Mouse (Mus musculus): Measurements from ENCODE around the gene Pspc1. TPM values are rescaled to one million over a fixed set of nuclear protein-coding genes. Genes with fewer than 3 reads are reported as not detected.
"Not testable (repeated sequence)": the region's sequence is repeated elsewhere in the genome, so short reads cannot be mapped to it uniquely, and the experiment has no call there.

Pspc1 gene
- total RNA-seq (2015) (37.7 and 39.6 TPM in 2 replicates), total RNA-seq (2017) (73.0 and 82.4 TPM in 2 replicates)

DNA sequence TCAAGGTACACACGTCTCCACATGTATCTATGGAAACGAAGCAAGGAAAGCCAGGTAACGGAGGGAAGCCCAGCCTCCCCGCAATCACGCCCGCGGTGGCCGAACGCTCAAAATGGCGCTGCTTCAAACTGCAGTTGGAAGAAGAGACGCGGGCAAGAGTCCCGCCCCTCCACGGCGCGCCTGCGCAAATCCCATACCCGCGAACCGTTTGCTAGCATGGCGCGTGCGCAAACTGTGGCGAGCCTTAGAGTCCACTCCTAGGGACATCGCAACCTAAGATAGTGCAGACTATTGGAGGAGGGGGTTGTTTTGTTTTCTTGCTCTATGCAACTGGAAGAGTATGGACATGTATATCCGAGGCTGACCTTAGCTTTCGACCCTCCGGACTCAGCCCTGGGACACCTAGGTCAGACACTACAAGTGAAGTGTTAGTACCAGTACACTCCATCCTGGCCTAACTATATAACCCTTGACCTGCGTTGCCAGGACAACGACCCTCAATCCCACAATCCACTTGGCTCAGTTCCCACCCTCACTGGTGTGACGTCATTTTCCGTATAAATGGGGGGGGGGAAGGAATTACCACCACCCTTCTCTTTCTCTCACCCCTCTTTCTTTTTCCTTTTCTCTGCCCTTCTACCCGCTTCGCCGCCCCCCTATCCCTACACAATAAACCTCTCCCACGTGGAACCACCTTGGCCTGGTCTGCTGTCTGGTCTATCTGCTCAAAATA is at the start of gene Pspc1:
Pspc1 (minus strand) TSS at position 117 of the 733 bp plus-strand sequence.
- peak; percentile 90 for ATAC-seq (ENCODE audit: poor library complexity, severe bottlenecking)

DNA sequence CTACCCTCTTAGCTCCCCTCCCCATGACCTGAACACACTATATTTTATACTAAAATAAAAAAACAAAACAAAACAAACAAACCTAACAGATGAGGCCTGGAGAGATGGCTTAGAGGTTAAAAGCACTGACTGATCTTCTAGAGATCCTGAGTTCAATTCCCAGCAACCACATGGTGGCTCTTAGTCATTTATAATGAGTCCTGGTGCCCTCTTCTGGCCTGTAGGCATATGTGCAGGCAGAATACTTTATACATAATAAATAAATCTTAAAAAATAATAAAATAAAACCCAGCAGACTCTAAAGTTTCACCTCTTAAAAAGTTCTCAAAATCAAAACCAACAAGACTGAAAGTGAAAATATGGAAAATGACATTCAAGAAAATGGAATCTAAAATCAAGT is 46.4 kb upstream of the Pspc1 start:
- ATAC-seq (ENCODE audit: poor library complexity, severe bottlenecking), result peak; percentile 51; the same call in 1 of the 2 replicates

DNA sequence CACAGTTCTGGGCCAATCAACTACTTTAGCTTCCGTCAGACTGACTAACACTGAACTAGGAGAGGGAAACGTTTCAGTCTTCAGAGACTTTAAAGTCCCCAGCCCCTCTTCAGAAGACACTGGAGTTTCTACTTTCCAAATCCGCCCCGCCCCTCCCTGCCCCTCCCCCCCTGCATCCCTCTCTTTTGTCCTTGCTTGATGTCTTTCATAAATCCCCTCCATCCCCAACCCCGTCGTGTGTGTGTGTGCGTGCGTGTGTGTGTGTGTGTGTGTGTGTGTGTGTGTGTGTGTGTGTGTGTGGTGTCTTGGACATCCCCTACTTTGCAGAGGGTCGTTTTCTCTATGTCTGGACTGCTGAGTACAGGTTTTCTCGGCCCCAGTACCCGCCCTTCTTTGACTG is 39.5 kb upstream of the Pspc1 start:
- no peak for ATAC-seq (ENCODE audit: poor library complexity, severe bottlenecking)

DNA sequence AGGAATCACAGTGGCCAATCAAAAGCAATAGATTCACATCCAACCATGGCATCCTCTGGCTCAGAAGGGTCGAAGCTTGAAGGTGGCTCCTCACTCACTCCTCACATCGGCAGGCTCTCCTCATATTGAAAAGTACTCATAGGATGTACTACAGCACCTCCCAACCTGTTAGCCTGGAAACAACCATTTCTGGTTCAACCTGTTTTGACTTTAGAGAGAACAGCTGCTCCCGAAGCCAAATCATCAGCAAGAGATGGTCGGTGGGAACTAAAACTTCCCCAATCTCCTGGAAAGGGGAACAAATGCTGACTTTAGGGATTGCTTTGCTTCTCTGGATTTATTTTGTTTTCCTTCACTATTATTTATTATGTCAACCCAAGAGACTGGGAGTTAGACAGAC is 39.0 kb upstream of the Pspc1 start:
- no peak for ATAC-seq (ENCODE audit: poor library complexity, severe bottlenecking)

DNA sequence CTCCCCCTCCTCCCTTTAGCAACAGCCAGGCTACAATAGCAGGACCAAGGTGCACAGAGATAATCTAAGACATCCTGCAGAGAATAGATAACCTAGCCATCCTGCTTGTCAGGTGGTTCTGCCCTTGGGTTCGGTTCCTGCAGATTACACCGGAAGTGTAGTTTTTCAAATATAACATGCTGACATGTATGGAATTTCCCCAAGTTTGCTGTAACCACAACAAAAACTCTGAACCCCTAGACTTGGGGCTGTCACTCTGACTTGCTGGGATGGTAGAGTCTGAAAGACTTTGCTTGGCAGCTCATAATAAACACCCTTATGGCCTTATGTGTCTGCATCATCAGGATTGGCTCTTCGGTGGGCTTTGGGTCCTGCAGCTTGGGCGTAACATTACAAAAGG is 38.4 kb upstream of the Pspc1 start:
- no peak for ATAC-seq (ENCODE audit: poor library complexity, severe bottlenecking)

DNA sequence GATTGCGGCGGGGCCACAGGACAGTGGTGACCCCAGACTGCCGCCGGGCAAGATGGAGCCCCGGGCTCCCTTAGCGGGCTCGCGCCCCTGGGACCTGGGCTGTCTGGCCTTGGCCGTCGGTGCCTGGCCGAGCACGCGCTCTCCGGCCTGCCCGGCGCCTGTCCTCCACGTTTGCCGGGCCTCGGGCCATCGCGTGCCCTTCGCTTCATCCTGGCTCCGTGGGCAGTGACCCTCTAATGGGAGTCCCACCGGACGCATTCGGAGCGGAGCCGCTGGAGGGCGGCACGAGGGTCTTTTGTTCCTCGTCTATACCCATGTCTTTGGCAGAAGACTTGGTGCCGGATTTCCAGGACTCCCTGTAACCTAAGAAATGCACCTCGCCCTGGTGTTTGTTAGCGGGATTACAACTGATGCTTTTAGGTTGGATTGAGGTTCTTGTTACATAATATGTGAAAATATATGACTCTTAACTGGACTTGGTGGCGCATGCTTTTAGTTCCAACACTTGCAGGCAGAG is 34.5 kb upstream of the Pspc1 start:
- ATAC-seq (ENCODE audit: poor library complexity, severe bottlenecking), result peak; percentile 35

DNA sequence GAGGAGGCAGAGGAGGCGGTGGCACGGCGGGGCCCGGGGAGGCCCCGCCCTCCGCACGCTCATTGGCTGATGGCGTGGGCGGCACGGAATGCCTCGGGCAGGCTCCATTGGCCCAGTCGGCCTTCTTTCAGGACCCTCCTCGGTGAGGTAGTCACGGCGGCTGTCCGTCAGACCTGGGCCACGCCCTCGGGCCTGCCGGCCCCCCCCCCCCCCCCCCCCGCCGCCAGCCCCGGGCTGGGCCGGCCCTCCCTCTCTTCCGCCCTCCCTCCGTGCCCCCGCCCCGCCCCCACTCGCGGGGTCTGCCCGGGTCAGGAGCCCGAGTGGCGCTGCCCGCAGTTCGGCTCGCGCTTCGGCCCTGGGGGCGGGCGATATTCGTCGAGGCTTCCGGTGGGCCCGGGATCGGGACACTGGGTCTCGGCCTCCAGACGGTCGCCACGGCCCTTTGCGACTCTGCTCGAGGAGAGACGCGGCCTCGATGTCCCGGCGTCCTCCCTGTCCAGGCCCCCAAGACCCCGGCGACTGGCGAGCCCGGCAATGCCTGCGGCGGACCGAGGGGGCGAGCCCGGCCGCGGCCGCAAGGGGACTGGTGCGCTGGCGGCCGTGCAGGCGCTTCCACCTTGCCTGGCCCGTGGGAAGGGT is 33.7 kb upstream of the Pspc1 start, which contains the start of gene Zmym5:
Zmym5 (minus strand) TSS at position 16 of the 639 bp plus-strand sequence.
- ATAC-seq (ENCODE audit: poor library complexity, severe bottlenecking), result peak; percentile 92

DNA sequence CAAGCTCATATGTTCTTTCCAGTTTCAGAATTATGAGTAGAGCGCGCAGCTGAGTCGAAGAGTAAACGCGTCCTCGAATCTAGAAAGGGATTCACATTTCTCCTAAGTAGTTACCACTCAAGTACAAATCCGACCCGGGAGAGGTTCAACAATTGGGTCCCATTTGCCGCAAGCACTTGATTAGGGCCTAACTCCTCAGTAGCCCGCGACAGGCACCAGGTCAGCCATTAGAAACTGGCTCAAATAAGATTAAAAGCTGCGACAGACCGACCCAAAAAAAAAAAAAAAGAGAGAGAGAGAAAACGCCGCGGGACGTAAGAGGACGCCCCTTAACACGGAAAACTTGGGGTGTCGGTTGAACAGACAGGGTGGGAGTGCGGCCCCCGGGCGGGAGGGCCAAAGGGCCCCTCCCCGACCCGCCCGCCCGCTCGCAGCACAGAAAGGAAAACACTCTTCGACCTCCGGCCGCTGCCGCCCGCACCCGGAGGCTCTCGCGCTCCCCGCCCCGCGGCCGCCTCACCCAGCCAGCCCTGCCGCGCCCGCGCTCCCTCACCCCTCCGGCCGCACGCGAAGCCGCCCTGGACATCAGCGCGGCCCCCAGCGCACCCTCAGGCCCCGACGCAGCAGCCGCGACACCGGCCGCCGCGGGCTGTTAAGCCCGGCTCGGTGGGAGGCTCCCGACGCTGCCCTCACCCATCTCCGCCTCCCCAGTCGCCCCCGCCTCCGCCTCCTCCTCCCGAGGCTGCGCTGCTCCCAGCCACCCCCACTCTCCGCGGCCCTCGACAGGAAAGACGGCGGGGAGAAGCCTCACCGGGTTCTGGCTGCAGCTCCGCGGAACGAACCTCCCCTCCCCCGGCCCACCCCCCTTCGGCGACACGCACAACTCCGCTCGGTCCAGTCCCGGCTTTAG is 32.9 kb upstream of the Pspc1 start:
- ATAC-seq (ENCODE audit: poor library complexity, severe bottlenecking), result peak; percentile 68

DNA sequence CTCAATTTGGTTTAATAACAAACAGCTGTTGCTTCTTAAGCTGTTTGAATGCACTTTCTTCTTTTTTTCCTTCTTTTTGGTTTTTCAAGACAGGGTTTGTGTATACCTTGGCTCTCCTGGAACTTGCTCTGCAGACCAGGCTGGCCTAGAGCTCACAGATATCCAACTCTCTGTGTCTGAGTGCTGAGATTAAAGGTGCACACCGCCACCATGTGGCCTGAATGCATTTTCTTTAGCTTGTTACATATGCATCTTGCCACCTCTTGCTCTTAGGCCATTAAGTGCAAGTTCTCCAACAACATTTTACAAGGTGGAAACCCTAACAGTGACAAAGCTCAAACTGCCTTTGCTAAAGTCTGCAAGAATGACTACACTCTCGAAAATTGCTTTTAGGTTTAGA is 15.1 kb upstream of the Pspc1 start:
- no peak for ATAC-seq (ENCODE audit: poor library complexity, severe bottlenecking)

DNA sequence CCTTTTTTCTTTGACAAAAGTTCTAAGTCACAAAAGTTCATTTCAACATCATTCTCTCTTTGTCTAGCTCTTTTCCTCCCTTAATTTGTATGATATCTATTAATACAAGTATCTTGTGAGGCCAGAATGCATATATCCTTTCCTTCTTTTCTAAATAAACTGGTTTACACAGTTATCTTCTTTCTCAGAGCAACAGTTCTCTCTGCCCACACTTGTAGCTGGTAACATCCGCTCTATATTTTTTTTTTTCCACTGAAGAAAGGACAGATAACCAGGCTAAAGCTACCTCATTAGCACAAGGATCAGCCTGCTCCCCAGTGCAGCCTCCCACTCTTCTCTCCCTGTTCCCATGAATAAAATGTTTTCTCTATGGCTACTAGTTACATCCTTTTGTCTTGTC is 6.5 kb upstream of the Pspc1 start:
- ATAC-seq (ENCODE audit: poor library complexity, severe bottlenecking), result no peak

DNA sequence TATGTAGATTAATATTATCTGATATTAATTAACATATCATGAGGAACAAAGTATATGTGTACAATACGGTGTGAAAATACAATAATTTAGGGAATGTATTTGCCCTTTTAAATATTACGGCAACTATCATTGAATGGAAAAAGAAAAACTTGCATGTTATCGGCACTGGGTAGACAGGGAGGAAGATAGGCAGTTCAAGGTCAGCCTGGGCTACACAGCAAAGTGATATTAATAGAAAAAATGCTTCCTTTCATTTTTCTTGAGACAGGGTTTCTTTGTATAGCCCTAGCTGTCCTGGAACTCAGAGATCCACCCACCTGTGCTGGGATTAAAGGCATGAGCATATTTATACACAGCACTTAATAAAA is 801 bp upstream of the Pspc1 start:
- ATAC-seq (ENCODE audit: poor library complexity, severe bottlenecking), result no peak

DNA sequence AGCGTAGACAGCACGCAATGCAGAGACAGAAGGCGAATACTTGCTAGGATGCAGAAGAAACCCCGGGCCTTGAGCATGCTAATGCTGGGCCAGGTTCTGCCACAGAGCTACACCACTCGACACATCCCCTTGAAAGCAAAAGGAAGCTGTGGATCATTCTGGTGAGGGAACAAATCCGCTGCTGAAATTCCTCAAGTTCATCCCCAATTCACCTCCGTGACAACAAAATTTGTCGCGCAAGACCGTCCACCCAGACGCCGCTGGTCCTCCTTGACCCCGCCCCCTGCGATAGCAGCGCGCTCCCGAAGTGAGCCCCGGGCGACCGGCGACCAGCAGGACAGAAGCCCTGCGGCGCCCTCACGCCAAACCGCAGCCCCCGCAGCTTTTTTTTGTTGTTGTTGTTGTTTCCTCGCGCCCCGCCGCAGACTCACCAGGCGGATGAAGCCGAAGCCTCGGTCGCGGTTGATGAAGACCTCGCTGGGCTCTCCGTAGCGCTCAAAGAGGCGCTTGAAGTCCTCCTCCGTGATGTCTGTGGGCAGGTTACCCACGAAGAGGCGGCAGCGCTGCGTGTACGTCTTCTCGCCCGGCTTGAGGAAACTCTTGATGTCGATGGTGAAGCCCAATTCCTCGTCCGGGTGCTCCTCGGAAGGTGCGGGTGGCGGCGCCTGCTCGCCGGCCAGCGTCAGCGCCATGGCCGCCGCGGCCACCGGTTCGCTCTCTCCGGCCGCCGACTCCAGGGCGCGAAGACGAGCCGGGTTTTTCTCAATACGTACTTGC is 568 bp downstream of the Pspc1 start:
- peak; percentile 69 for ATAC-seq (ENCODE audit: poor library complexity, severe bottlenecking)

DNA sequence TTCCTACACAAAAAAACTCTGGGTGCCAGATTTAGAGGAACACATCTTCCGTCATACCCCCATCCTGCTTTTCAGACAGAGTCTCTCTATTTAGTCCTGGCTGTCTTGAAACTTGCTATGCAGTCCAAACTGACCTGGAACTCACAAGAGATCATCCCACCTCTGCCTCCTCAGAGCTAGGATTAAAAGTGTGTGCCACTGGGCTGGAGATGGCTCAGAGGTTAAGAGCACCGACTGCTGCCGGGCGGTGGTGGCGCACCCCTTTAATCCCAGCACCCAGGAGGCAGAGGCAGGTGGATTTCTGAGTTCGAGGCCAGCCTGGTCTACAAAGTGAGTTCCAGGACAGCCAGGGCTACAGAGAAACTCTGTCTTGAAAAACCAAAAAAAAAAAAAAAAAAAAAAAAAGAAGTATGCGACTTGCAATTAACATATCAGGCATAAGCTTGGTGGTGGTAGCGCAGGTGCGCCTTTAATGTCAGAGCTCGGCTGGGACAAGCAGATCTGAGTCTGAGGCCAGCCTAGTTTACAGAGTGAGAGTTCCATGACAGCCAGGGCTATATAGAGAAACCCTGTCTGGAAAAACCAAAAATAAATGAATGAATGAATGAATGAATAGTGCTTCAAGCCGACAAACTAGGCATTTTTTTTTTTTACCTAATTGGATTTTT is 1.4 kb downstream of the Pspc1 start:
- ATAC-seq (ENCODE audit: poor library complexity, severe bottlenecking), result no peak

DNA sequence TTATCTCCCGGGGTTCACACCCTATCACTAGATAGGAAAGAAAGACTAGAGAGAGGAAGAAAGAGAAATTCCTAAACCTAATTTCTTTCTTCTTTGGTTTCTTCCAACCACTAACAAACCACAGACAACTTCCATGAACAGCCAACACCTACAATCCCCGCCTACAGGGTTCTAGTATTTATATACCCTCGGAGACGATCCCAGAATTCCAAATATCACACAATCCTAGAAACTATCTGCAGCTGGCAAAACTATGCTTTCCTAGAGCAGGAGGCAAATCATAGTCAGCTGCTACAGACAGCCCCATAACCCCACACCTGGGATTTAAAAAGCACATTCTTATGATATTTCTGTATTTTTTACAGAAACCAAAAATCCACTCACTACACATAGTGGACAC is 2.7 kb downstream of the Pspc1 start:
- no peak for ATAC-seq (ENCODE audit: poor library complexity, severe bottlenecking)

DNA sequence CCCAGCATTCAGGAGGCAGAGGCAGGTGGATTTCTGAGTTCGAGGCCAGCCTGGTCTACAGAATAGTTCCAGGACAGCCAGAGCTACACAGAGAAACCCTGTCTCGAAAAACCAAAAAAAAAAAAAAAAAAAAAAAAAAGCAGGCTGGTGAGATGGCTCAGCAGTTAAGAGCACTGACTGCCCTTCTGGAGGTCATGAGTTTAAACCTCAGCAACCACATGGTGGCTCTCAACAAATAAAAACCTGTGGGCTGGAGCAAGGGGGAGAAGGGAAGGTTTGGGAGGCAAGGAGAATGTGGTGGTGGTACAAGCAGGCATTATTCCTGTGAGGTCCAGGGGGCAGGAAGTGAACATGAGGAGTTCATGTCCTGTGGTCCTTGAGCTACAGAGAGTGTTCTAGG is 11.7 kb downstream of the Pspc1 start:
- ATAC-seq (ENCODE audit: poor library complexity, severe bottlenecking), result not testable (repeated sequence)

DNA sequence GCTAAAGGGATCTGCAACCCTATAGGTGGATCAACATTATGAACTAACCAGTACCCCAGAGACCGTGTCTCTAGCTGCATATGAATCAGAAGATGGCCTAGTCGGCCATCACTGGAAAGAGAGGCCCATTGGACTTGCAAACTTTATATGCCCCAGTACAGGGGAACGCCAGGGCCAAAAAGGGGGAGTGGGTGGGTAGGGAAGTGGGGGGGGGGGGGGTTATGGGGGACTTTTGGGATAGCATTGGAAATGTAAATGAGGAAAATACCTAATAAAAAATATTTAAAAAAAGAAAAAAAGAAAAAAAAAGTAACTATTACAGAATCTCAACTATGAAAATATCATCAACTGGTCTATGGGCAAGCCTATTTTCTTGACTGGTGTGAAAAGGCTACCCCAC is 13.0 kb downstream of the Pspc1 start:
- not testable (repeated sequence) for ATAC-seq (ENCODE audit: poor library complexity, severe bottlenecking)

DNA sequence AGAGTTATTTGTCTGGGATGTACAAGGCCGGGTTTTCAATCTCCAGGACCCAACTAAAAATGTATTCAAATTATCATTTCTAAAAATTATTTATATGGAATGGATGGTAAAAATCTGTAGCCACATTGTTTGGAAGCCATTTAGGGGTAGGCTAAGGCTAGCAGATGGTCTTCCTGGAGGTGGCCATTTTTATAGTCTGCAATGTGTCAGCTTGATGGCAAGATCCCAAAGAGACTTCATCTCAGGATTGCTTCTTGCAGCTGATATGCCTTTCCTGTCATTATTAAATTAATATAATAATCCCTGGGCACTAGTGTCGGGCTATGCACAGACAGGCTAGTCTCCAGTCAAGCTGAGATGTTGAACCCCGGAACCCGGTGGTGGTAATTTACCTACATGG is 26.8 kb downstream of the Pspc1 start:
- ATAC-seq (ENCODE audit: poor library complexity, severe bottlenecking), result no peak

DNA sequence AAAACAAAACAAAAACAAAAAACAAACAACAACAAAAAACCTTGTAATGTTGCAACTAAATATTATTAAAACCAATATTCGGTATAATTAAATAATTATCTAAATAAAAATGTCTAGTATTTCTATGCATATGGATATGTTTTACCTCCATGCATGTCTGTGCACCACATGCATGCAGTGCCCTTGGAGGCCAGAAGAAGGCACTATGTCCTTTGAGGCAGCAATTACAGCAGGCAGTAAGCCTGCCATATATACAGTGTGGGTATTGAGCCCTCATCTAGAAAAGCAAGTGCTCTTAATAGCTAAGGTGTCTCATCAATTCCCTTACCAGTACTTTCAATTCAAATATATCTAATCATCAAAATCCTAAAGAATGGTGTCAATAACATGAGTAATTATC is 37.9 kb downstream of the Pspc1 start:
- no peak for ATAC-seq (ENCODE audit: poor library complexity, severe bottlenecking)

DNA sequence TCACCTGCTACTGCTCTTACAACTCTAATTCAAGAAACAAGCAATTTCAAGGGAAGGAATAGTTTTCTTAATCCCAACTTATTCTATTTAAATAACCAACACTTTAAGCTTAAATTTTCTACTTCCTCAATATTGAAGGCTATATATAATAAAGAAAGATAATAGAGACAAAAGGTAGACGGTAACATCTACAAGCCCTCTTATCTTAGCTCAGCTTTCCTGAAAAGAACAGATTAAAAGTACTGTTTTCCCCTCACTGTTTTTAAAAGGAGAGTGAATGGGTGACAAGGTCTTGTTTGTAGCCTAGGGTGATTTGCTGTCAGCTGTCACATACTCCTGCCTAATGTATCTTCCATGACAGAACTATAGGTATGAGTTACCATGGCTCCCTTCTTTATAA is 51.6 kb downstream of the Pspc1 start:
- ATAC-seq (ENCODE audit: poor library complexity, severe bottlenecking), result no peak

DNA sequence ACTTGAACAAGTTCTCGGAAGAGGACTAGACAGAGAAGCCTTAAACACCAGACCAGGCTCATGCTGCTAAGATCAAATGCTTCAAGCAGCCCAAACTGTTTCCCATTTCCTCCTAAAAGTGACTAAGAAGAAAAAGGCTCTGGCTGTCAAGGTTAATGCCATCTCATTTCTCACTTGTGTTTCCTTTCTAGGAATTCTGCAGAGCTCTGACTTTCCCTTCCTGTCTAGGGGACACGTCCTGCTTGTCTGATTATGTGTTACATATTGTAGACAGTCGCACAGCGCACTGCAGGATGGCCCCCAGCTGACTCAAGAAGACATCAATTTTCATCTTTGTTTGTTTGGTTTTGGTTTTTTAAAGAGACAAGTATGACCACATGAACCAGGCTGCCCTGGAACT is 72.4 kb downstream of the Pspc1 start:
- no peak for ATAC-seq (ENCODE audit: poor library complexity, severe bottlenecking)
